ENCODE assay signal across 9 mouse cellular contexts in genomic region chr4:120404247-120404646, GRCm38 (mm10). TPM values are rescaled to one million over a fixed set of nuclear protein-coding genes. Genes with fewer than 3 reads are reported as not detected.
A peak's percentile ranks its signal among the peaks of the same experiment; 100 is the strongest.
DNase-seq lines count a peak whose midpoint lies in the region; ATAC-seq and TF ChIP-seq lines count a peak whose summit lies in the region.
"Had no signal": no experiment of that assay in that cellular context is flagged by ENCODE, and none has a peak within 500 bp of the region (broad histone marks: within the 10 kb centered on the region; RNA-seq: fewer than 3 reads in every experiment).

No protein-coding gene starts in this region.

- no peak for DNase-seq in heart, embryonic 10.5 days (ENCODE audit: low spot score)
- DNase-seq in heart, adult 8-10 months (ENCODE audit: low spot score), result no peak
- DNase-seq in lung, embryonic 14.5 days, result peak; percentile 15
- no peak for DNase-seq in lung, postnatal 36 days
- DNase-seq in naive thymus-derived CD4-positive, alpha-beta T cell, adult 2 months (ENCODE audit: low read depth), result peak; percentile 8
- DNase-seq in lung, postnatal 14 days, result no peak
- DNase-seq: layer of hippocampus, postnatal 36 days had no signal

- H3K4me1 ChIP-seq in heart, embryonic 10.5 days, result peaks cover 18% of the 10 kb centered on the region
- 0 out of 2 replicates have a peak, but pooled peaks cover 9% of the 10 kb centered on the region for H3K4me1 ChIP-seq in lung, embryonic 14.5 days (ENCODE audit: insufficient read depth)
- H3K4me1 ChIP-seq in forebrain, embryonic 16.5 days (replicated peaks; ENCODE audit: control insufficient read depth, insufficient read depth, low read length), result peaks cover 22% of the 10 kb centered on the region

- H3K4me2 ChIP-seq in lung, embryonic 14.5 days, result peak overlapping the region; percentile 71
- H3K4me2 ChIP-seq in forebrain, embryonic 16.5 days (ENCODE audit: low read length), result peak overlapping the region; percentile 47

- H3K9ac ChIP-seq in lung, embryonic 14.5 days, result peak overlapping the region; percentile 97
- H3K9ac ChIP-seq in forebrain, embryonic 16.5 days (replicated peaks; ENCODE audit: low read depth, low read length), result no peak overlapping the region

- peak overlapping the region; percentile 99; the same call in 1 of the 2 replicates for H3K4me3 ChIP-seq in heart, embryonic 10.5 days
- H3K4me3 ChIP-seq in lung, embryonic 14.5 days (ENCODE audit: low read depth, low read length), result peak overlapping the region; percentile 92; the same call in 1 of the 2 replicates
- peak overlapping the region; percentile 98 for H3K4me3 ChIP-seq in forebrain, embryonic 16.5 days (replicated peaks; ENCODE audit: low read length)

- H3K27me3 ChIP-seq in heart, embryonic 10.5 days (ENCODE audit: insufficient read depth, poor library complexity, severe bottlenecking), result no peaks in the 10 kb centered on the region
- H3K27me3 ChIP-seq in lung, embryonic 14.5 days (ENCODE audit: insufficient read depth, low read length), result no peaks in the 10 kb centered on the region
- no peaks in the 10 kb centered on the region for H3K27me3 ChIP-seq in forebrain, embryonic 16.5 days (replicated peaks; ENCODE audit: control insufficient read depth, insufficient read depth, low read length)

- H3K36me3 ChIP-seq in heart, embryonic 10.5 days, result no peaks in the 10 kb centered on the region
- no peaks in the 10 kb centered on the region for H3K36me3 ChIP-seq in lung, embryonic 14.5 days (ENCODE audit: insufficient read depth)
- H3K36me3 ChIP-seq in forebrain, embryonic 16.5 days (ENCODE audit: control insufficient read depth, insufficient read depth), result no peaks in the 10 kb centered on the region

- ATAC-seq in lung, embryonic 14.5 days (ENCODE audit: insufficient read depth), result no peak
- no peak for ATAC-seq in forebrain, embryonic 16.5 days
- ATAC-seq in megakaryocyte, adult 5-6 weeks (ENCODE audit: poor library complexity, severe bottlenecking), result no peak

- TF ChIP-seq CTCF in lung, embryonic 14.5 days (IDR thresholded peaks at IDR 0.05; ENCODE audit: low read depth), result no peak

- H3K27ac ChIP-seq in heart, embryonic 10.5 days, result peak overlapping the region; percentile 100; the same call in 1 of the 2 replicates
- H3K27ac ChIP-seq in lung, embryonic 14.5 days (ENCODE audit: low read depth), result no peak overlapping the region
- H3K27ac ChIP-seq in forebrain, embryonic 16.5 days (ENCODE audit: low read length), result no peak overlapping the region

- no peaks in the 10 kb centered on the region for H3K9me3 ChIP-seq in heart, embryonic 10.5 days
- H3K9me3 ChIP-seq in lung, embryonic 14.5 days (ENCODE audit: low read depth, low read length), result no peaks in the 10 kb centered on the region
- H3K9me3 ChIP-seq in forebrain, embryonic 16.5 days (ENCODE audit: control insufficient read depth, low read length), result no peaks in the 10 kb centered on the region

RNA-seq across cellular contexts. Expression of gene Scmh1, which starts 0.8 kb away (rescaled TPM):
- polyA plus RNA-seq in heart, embryonic 10.5 days (2016; fragmentation: Nextera tagmentation; extraction: Ambion mirVana), result 58.3 and 86.8 TPM in 2 replicates
- total RNA-seq in heart, adult 8-10 months (2022), result 10 to 100 TPM; 58.6 to 65.6 (median 61.3) TPM
- polyA plus RNA-seq in lung, embryonic 14.5 days (2014; fragmentation: Nextera tagmentation; extraction: Ambion mirVana), result 43.0 and 48.5 TPM in 2 replicates
- 75.5 and 80.2 TPM in 2 replicates for polyA plus RNA-seq in forebrain, embryonic 16.5 days (2015; fragmentation: Nextera tagmentation; extraction: Ambion mirVana)
- 31.3 and 41.7 TPM in 2 replicates for total RNA-seq in megakaryocyte, adult 5-6 weeks (2015)
- 6.8 and 9.0 TPM in 2 replicates for total RNA-seq in megakaryocyte, adult 5-6 weeks (2017)

Comparison
In these comparisons a context has a peak if more than half of its experiments do, and no peak if none do; other contexts are left out.
1. DNase-seq: peak in lung, embryonic 14.5 days (single experiment) and naive thymus-derived CD4-positive, alpha-beta T cell, adult 2 months (single experiment); none in heart, embryonic 10.5 days (single experiment), heart, adult 8-10 months (single experiment), lung, postnatal 36 days (single experiment) and lung, postnatal 14 days (single experiment).
2. Peak in every context shown above with its lines, with median percentiles within 50 percentile points of each other: H3K4me3 ChIP-seq.